Mouse (Mus musculus) MEL (cell line): ENCODE measurements around the gene Entpd3. TPM values are rescaled to one million over a fixed set of nuclear protein-coding genes. Genes with fewer than 3 reads are reported as not detected.

ENCODE experiments used
- DNase-seq: peaks from one replicate; pipeline ENCODE4 v3.0.0; 2011; ENCODE audit warnings: low read depth, low spot score
- H3K27ac ChIP-seq: 2 replicates; pipeline ENCODE4 v1.5.1; 2012; ENCODE audit warnings: low read depth, mild to moderate bottlenecking, control low read depth, low read length, moderate library complexity; ENCODE audit not compliant: control insufficient read depth
- H3K27me3 ChIP-seq, 2 experiments: fragments of 150-350 bp in 1 of 2; sonication (generic) in 1 of 2; 2 replicates each; pipeline ENCODE4 v1.6.1; 2012; ENCODE audit warnings: low read length in 2 of 2, mild to moderate bottlenecking in 2 of 2, improper control_type of control experiment in 1 of 2, moderate library complexity in 1 of 2; ENCODE audit not compliant: insufficient read depth in 2 of 2, control insufficient read depth in 1 of 2
- H3K36me3 ChIP-seq, 2 experiments: 2 replicates each; pipeline ENCODE4 v1.6.1; 2012 to 2014; ENCODE audit warnings: low read length in 2 of 2, improper control_type of control experiment in 1 of 2, inconsistent platforms in 1 of 2, mild to moderate bottlenecking in 1 of 2; ENCODE audit not compliant: insufficient read depth in 2 of 2, control insufficient read depth in 1 of 2
- H3K4me1 ChIP-seq, 2 experiments: fragments of 150-350 bp in 1 of 2; sonication (generic) in 1 of 2; 2 replicates each; pipeline ENCODE4 v1.6.1; 2012; ENCODE audit warnings: low read length in 2 of 2, improper control_type of control experiment in 1 of 2, mild to moderate bottlenecking in 1 of 2; ENCODE audit not compliant: insufficient read depth in 2 of 2, control insufficient read depth in 1 of 2
- H3K4me3 ChIP-seq, 2 experiments: fragments of 150-350 bp in 1 of 2; sonication (generic) in 1 of 2; 2 replicates each; pipeline ENCODE4 v1.5.1; 2012; ENCODE audit warnings: low read depth in 2 of 2, low read length in 2 of 2, mild to moderate bottlenecking in 2 of 2, moderate library complexity in 2 of 2, control low read depth in 1 of 2, improper control_type of control experiment in 1 of 2; ENCODE audit not compliant: control insufficient read depth in 1 of 2, insufficient read depth in 1 of 2
- H3K79me2 ChIP-seq: 2 replicates; pipeline ENCODE4 v1.6.1; 2012; ENCODE audit warnings: mild to moderate bottlenecking, low read length, moderate library complexity; ENCODE audit not compliant: control insufficient read depth, poor library complexity, insufficient read depth
- H3K9ac ChIP-seq: 2 replicates; pipeline ENCODE4 v1.6.1; 2012; ENCODE audit warnings: low read depth, mild to moderate bottlenecking, control low read depth, low read length, moderate library complexity; ENCODE audit not compliant: control insufficient read depth, poor library complexity, severe bottlenecking
- H3K9me3 ChIP-seq: fragments of 150-350 bp; sonication (generic); replicated peaks from 2 replicates; pipeline ENCODE4 v1.6.1; 2012; ENCODE audit warnings: mild to moderate bottlenecking, low read length, improper control_type of control experiment, moderate library complexity; ENCODE audit not compliant: insufficient read depth
- BHLHE40 ChIP-seq: IDR thresholded peaks from 2 replicates; pipeline ENCODE4 v1.6.1; 2012; ENCODE audit warnings: low read depth, mild to moderate bottlenecking, inconsistent platforms, low read length, improper control_type of control experiment, borderline replicate concordance
- CHD1 ChIP-seq: IDR thresholded peaks from 2 replicates; pipeline ENCODE4 v1.6.1; 2012; ENCODE audit warnings: low read depth, mild to moderate bottlenecking, inconsistent platforms, low read length, improper control_type of control experiment
- CHD2 ChIP-seq: IDR thresholded peaks from 2 replicates; pipeline ENCODE4 v1.6.1; 2011; ENCODE audit warnings: low read length, improper control_type of control experiment
- CTCF ChIP-seq, 3 experiments: IDR thresholded peaks in 2 of 3; conservative IDR thresholded peaks in 1 of 3; 2 replicates each; pipeline ENCODE4 v1.5.1; 2011 to 2012; ENCODE audit warnings: low read length in 3 of 3, low read depth in 2 of 3, mild to moderate bottlenecking in 2 of 3, improper control_type of control experiment in 1 of 3, inconsistent platforms in 1 of 3, mixed read lengths in 1 of 3, moderate library complexity in 1 of 3; ENCODE audit not compliant: control insufficient read depth in 1 of 3, insufficient read depth in 1 of 3, poor library complexity in 1 of 3, severe bottlenecking in 1 of 3
- EP300 ChIP-seq, 2 experiments: IDR thresholded peaks; 2 replicates each; pipeline ENCODE4 v1.6.1; 2011; ENCODE audit warnings: improper control_type of control experiment in 2 of 2, low read length in 2 of 2, low read depth in 1 of 2, mild to moderate bottlenecking in 1 of 2
- ETS1 ChIP-seq: IDR thresholded peaks from 2 replicates; pipeline ENCODE4 v1.6.1; 2012; ENCODE audit warnings: low read depth, mild to moderate bottlenecking, inconsistent platforms, low read length, improper control_type of control experiment, moderate library complexity
- GABPA ChIP-seq: IDR thresholded peaks from 2 replicates; pipeline ENCODE4 v1.6.1; 2012; ENCODE audit warnings: low read depth, mild to moderate bottlenecking, inconsistent platforms, low read length, improper control_type of control experiment, moderate library complexity
- HCFC1 ChIP-seq: IDR thresholded peaks from 2 replicates; pipeline ENCODE4 v1.6.1; 2012; ENCODE audit warnings: low read depth, mild to moderate bottlenecking, inconsistent platforms, low read length, improper control_type of control experiment, moderate library complexity
- JUND ChIP-seq: IDR thresholded peaks from 2 replicates; pipeline ENCODE4 v1.6.1; 2011; ENCODE audit warnings: low read depth, mild to moderate bottlenecking, improper control_type of control experiment, low read length
- MAX ChIP-seq: IDR thresholded peaks from 2 replicates; pipeline ENCODE4 v1.6.1; 2011; ENCODE audit warnings: low read length, improper control_type of control experiment
- MAZ ChIP-seq: IDR thresholded peaks from 2 replicates; pipeline ENCODE4 v1.6.1; 2012; ENCODE audit warnings: low read depth, mild to moderate bottlenecking, inconsistent platforms, low read length, improper control_type of control experiment
- MEF2A ChIP-seq: IDR thresholded peaks from 2 replicates; pipeline ENCODE4 v1.6.1; 2014; ENCODE audit warnings: low read depth, mild to moderate bottlenecking, inconsistent platforms, low read length, improper control_type of control experiment; ENCODE audit not compliant: poor library complexity, insufficient replicate concordance, severe bottlenecking; ENCODE audit errors: extremely low read depth
- MXI1 ChIP-seq: IDR thresholded peaks from 2 replicates; pipeline ENCODE4 v1.6.1; 2011; ENCODE audit warnings: mild to moderate bottlenecking, low read depth, low read length, improper control_type of control experiment
- MYB ChIP-seq: IDR thresholded peaks from 2 replicates; pipeline ENCODE4 v1.6.1; 2011; ENCODE audit warnings: mild to moderate bottlenecking, low read depth, low read length, improper control_type of control experiment
- MYC ChIP-seq: IDR thresholded peaks from 2 replicates; pipeline ENCODE4 v1.6.1; 2011; ENCODE audit warnings: low read depth, mild to moderate bottlenecking, low read length, improper control_type of control experiment, moderate library complexity
- NELFE ChIP-seq: IDR thresholded peaks from 2 replicates; pipeline ENCODE4 v1.6.1; 2011; ENCODE audit warnings: low read depth, low read length, improper control_type of control experiment
- NRF1 ChIP-seq: IDR thresholded peaks from 2 replicates; pipeline ENCODE4 v1.6.1; 2014; ENCODE audit warnings: low read depth, mild to moderate bottlenecking, inconsistent platforms, low read length, improper control_type of control experiment, moderate library complexity; ENCODE audit not compliant: poor library complexity, insufficient read depth, severe bottlenecking
- POLR2A ChIP-seq, 2 experiments: IDR thresholded peaks; 2 replicates each; pipeline ENCODE4 v1.6.1; 2011 to 2012; ENCODE audit warnings: low read length in 2 of 2, mild to moderate bottlenecking in 2 of 2, control low read depth in 1 of 2, improper control_type of control experiment in 1 of 2, low read depth in 1 of 2, moderate library complexity in 1 of 2; ENCODE audit not compliant: control insufficient read depth in 1 of 2, insufficient read depth in 1 of 2, poor library complexity in 1 of 2
- RAD21 ChIP-seq: IDR thresholded peaks from 2 replicates; pipeline ENCODE4 v1.6.1; 2011; ENCODE audit warnings: mild to moderate bottlenecking, low read depth, low read length, improper control_type of control experiment
- RCOR1 ChIP-seq: IDR thresholded peaks from 2 replicates; pipeline ENCODE4 v1.6.1; 2012; ENCODE audit warnings: low read depth, mild to moderate bottlenecking, inconsistent platforms, low read length, improper control_type of control experiment
- SIN3A ChIP-seq: IDR thresholded peaks from 2 replicates; pipeline ENCODE4 v1.6.1; 2012; ENCODE audit warnings: low read length, improper control_type of control experiment, inconsistent platforms
- SMC3 ChIP-seq: IDR thresholded peaks from 2 replicates; pipeline ENCODE4 v1.6.1; 2011; ENCODE audit warnings: low read depth, low read length, improper control_type of control experiment
- TBP ChIP-seq: IDR thresholded peaks from 2 replicates; pipeline ENCODE4 v1.8.0; 2011; ENCODE audit warnings: low read depth, low read length, improper control_type of control experiment
- TCF12 ChIP-seq: IDR thresholded peaks from 2 replicates; pipeline ENCODE4 v1.6.1; 2014; ENCODE audit warnings: low read depth, mild to moderate bottlenecking, inconsistent platforms, low read length, improper control_type of control experiment, moderate library complexity
- USF1 ChIP-seq: IDR thresholded peaks from 2 replicates; pipeline ENCODE4 v1.6.1; 2014; ENCODE audit warnings: low read depth, mild to moderate bottlenecking, inconsistent platforms, low read length, improper control_type of control experiment, moderate library complexity
- ZC3H11A ChIP-seq: IDR thresholded peaks from 2 replicates; pipeline ENCODE4 v1.6.1; 2012; ENCODE audit warnings: low read depth, mild to moderate bottlenecking, inconsistent platforms, low read length, improper control_type of control experiment
- ZKSCAN1 ChIP-seq: IDR thresholded peaks from 2 replicates; pipeline ENCODE4 v1.6.1; 2012; ENCODE audit warnings: low read depth, mild to moderate bottlenecking, inconsistent platforms, low read length, improper control_type of control experiment, moderate library complexity
- ZMIZ1 ChIP-seq: IDR thresholded peaks from 2 replicates; pipeline ENCODE4 v1.6.1; 2012; ENCODE audit warnings: low read depth, mild to moderate bottlenecking, inconsistent platforms, low read length, improper control_type of control experiment, moderate library complexity
- polyA plus RNA-seq, 2 experiments: library from polyadenylated mRNA; stranded (reverse) in 1 of 2; unstranded in 1 of 2; fragments of >175 nt in 1 of 2; fragments of >200 nt in 1 of 2; gene quantifications; 2 replicates each; pipeline versions ENCODE4 v1.2.1 to v1.2.4; 2012; ENCODE audit warnings: low replicate concordance in 2 of 2, low read depth in 1 of 2; ENCODE audit not compliant: insufficient read length in 2 of 2, insufficient read depth in 1 of 2, missing spikeins in 1 of 2
- total RNA-seq: library from RNA; depleted of rRNA; stranded (reverse); fragments of 300-350 nt; gene quantifications from 2 replicates; pipeline ENCODE4 v1.2.3, GENCODE M21; 2012

Gene Entpd3
- total and polyA plus RNA-seq, 3 experiments: 0.03 TPM; not detected in 2

DNA sequence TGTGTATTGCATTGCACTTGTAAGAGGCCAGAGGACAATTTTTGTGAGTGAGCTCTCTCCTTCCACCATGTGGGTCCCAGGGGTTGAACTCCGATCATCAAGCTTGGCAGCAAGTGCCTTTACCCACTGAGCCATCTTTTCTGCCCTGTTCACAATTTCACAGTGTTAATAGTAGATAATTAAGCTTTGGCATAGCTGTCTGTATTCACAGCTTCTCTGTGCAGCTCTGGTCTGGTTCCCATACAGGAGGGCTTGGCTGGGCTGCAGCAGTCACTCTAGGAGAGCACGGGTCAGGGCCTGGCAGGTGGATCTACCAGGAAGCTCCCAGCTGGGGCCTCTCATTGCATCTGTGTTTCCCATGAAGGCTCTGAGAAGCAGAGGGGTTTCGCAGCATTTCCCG lies 55.7 kb downstream of the Entpd3 start:
- Histone ChIP-seq H3K27ac (no peak overlapping the region), H3K36me3 (peaks cover 0 to 4% of the 10 kb centered on the region in 2 experiments; a peak in 2 of 4 replicates), H3K27me3 (peaks cover 0 to 2% of the 10 kb centered on the region in 2 experiments; a peak in 3 of 4 replicates), H3K9me3 (no peaks in the 10 kb centered on the region), H3K9ac (no peak overlapping the region), H3K4me3 (no peak overlapping the region), H3K79me2 (no peaks in the 10 kb centered on the region), H3K4me1 (peaks cover 2 to 6% of the 10 kb centered on the region in 2 experiments; a peak in 3 of 4 replicates)
- TF ChIP-seq MYB (no peak), ZC3H11A (no peak), JUND (no peak), HCFC1 (no peak), SIN3A (no peak), ZKSCAN1 (no peak), TBP (no peak), ZMIZ1 (no peak), MEF2A (no peak), MYC (no peak)
- no peak for DNase-seq

DNA sequence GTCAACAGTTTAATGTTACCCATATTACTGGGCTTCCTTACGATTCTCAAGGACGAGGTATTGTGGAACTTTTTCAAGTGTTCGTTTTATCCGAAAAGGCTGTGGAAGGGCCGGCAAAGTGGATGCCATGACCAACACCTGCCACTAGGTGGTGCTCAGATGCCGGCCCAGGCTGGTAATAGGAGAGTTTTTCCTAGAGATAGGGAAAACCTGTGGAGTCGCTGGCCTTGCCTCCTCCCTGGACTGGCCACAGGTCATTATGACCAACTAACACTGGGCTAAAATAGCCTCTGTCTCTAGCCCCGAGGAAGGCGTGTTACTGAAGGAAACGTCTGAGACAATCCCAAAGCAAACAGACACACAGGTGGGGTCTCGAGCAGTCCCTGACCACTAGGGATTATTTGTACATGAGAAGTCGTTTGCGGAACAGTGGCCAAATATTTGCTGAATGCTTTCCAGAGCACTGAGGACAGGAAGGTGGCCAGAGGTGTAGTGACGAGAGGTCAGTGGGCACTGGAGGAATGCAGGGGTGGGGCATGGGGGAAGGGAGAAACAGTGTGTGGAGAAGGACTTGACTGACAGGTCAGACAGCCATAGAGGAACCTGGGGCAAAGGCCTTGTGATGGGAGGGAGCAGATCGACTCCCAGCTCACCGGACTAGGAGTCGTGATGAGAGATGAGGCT lies 62.0 kb downstream of the Entpd3 start:
- Histone ChIP-seq H3K4me3 (peak overlapping the region; percentile 73 to 78), H3K9ac (peak overlapping the region; percentile 62), H3K79me2 (no peaks in the 10 kb centered on the region)
- TF ChIP-seq SMC3 (peak; percentile 82), EP300 (IDR thresholded peaks at IDR 0.05; ENCODE audit: low read depth in 1 of 2, low read length in 2 of 2) (no peak), POLR2A (IDR thresholded peaks at IDR 0.05; ENCODE audit: control insufficient read depth in 1 of 2, insufficient read depth in 1 of 2, low read depth in 1 of 2, low read length in 2 of 2, poor library complexity in 1 of 2) (peak in 1 of 2 experiments; percentile 57; a peak in 1 of 4 replicates), NELFE (peak; percentile 13; the same call in 1 of the 2 replicates), NRF1 (0 out of 2 replicates have a peak, but pooled peaks have one; percentile 9), CHD1 (no peak), MEF2A (no peak), RCOR1 (no peak), MYB (no peak), BHLHE40 (0 out of 2 replicates have a peak, but pooled peaks have one; percentile 19), MXI1 (peak; percentile 28), MAZ (peak; percentile 46), JUND (0 out of 2 replicates have a peak, but pooled peaks have one; percentile 19), RAD21 (peak; percentile 95), MAX (peak; percentile 34; the same call in 1 of the 2 replicates), USF1 (peak; percentile 55), CHD2 (peak; percentile 66), TCF12 (0 out of 2 replicates have a peak, but pooled peaks have one; percentile 16), ZC3H11A (peak; percentile 76), ETS1 (no peak), GABPA (no peak), SIN3A (peak; percentile 74), MYC (0 out of 2 replicates have a peak, but pooled peaks have one; percentile 16), CTCF (IDR thresholded peaks at IDR 0.05 in 2 of 3, conservative IDR thresholded peaks at IDR 0.05 in 1 of 3; ENCODE audit: control insufficient read depth in 1 of 3, insufficient read depth in 1 of 3, low read depth in 2 of 3, low read length in 3 of 3, poor library complexity in 1 of 3, severe bottlenecking in 1 of 3) (peak; percentile 86 to 96 (median 90)), TBP (no peak)
- TF ChIP-seq, all 39 proteins: peak for 17
- Histone ChIP-seq H3K9me3 (no peaks in the 10 kb centered on the region), H3K27ac (peak overlapping the region; percentile 38; the same call in 1 of the 2 replicates), H3K27me3 (no peaks in the 10 kb centered on the region; a peak in 2 of 4 replicates), H3K36me3 (no peaks in the 10 kb centered on the region), H3K4me1 (no peaks in the 10 kb centered on the region)
- DNase-seq: peak; percentile 93
